Mouse (Mus musculus): Measurements from ENCODE around the gene Ror2.

DNA sequence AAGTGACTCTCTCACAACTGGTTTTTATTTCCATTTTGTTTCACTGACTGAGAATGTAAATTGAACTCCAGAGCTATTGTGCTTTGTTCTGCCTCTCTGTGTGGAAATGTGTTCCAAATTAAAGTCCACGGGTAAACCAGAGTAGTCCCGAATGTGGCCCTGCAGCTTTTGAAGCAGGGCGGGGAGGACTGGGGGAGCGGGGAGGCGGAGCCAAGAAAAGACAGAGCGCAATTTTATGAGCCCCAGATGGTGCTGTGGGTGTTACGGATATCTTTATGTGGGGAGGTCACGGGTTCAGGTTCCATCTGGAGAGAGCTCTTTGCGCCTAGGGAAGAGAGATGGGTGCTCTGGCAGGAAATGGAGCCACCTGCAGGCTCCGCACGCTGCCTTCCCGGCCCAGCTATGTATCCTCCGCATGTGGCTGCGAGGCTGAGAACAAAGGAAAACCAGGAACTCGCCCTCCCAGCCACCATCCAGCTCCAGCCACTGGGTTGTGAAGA is 23.8 kb upstream of the Ror2 start:
- TF ChIP-seq CTCF (IDR thresholded peaks at IDR 0.05; ENCODE audit: low read depth, low read length): no peak
- TF ChIP-seq POLR2A (IDR thresholded peaks at IDR 0.05; ENCODE audit: extremely low read depth, insufficient read depth, low read length): no peak

Measured in liver, adult 2 months (tissue).